Mouse (Mus musculus): ENCODE measurements around the gene Wscd2.

Wscd2 gene

GRCm38 (mm10) chr5:113620999-113621398, 130.9 kb downstream of the Wscd2 start:
- H3K36me3 ChIP-seq (ENCODE audit: insufficient read depth, low read length): peaks cover 20% of the 10 kb centered on the region
- H3K27me3 ChIP-seq (ENCODE audit: insufficient read depth, low read length): no peaks in the 10 kb centered on the region
- peaks cover 88% of the 10 kb centered on the region for H3K4me1 ChIP-seq (replicated peaks; ENCODE audit: low read depth, low read length)
- H3K9me3 ChIP-seq (ENCODE audit: low read length): peaks cover 12% of the 10 kb centered on the region
- TF ChIP-seq NANOG (IDR thresholded peaks at IDR 0.05; ENCODE audit: borderline replicate concordance, low read length): no peak
- TF ChIP-seq CTCF (conservative IDR thresholded peaks at IDR 0.05; ENCODE audit: low read length): no peak
- TF ChIP-seq POU5F1 (IDR thresholded peaks at IDR 0.05; ENCODE audit: borderline replicate concordance, low read length): no peak
- H3K4me3 ChIP-seq (replicated peaks; ENCODE audit: low read length): peak overlapping the region; percentile 24; the same call in 1 of the 2 replicates

GRCm38 (mm10) chr5:113623052-113623451, 132.9 kb downstream of the Wscd2 start:
- H3K4me1 ChIP-seq (replicated peaks; ENCODE audit: low read depth, low read length): peaks cover 89% of the 10 kb centered on the region
- H3K36me3 ChIP-seq (ENCODE audit: insufficient read depth, low read length): peaks cover 11% of the 10 kb centered on the region
- peaks cover 12% of the 10 kb centered on the region for H3K9me3 ChIP-seq (ENCODE audit: low read length)
- peak overlapping the region; percentile 14; the same call in 1 of the 2 replicates for H3K4me3 ChIP-seq (replicated peaks; ENCODE audit: low read length)
- no peaks in the 10 kb centered on the region for H3K27me3 ChIP-seq (ENCODE audit: insufficient read depth, low read length)
- no peak for TF ChIP-seq CTCF (conservative IDR thresholded peaks at IDR 0.05; ENCODE audit: low read length)

- Histone ChIP-seq H3K9me3 (ENCODE audit: low read length) (peaks cover 12% of the 10 kb centered on the region), H3K4me1 (replicated peaks; ENCODE audit: low read depth, low read length) (peaks cover 88% of the 10 kb centered on the region), H3K4me3 (replicated peaks; ENCODE audit: low read length) (no peak overlapping the region), H3K36me3 (ENCODE audit: insufficient read depth, low read length) (peaks cover 4% of the 10 kb centered on the region; the same call in 1 of the 2 replicates), H3K27me3 (ENCODE audit: insufficient read depth, low read length) (peaks cover 5% of the 10 kb centered on the region; the same call in 1 of the 2 replicates)
- TF ChIP-seq POU5F1 (IDR thresholded peaks at IDR 0.05; ENCODE audit: borderline replicate concordance, low read length): no peak
- TF ChIP-seq NANOG (IDR thresholded peaks at IDR 0.05; ENCODE audit: borderline replicate concordance, low read length): no peak
- no peak for TF ChIP-seq CTCF (conservative IDR thresholded peaks at IDR 0.05; ENCODE audit: low read length)
Measured at GRCm38 (mm10) chr5:113625068-113625467, 134.9 kb downstream of the Wscd2 start.

GRCm38 (mm10) chr5:113626352-113626751, 136.2 kb downstream of the Wscd2 start:
- Histone ChIP-seq H3K4me3 (replicated peaks; ENCODE audit: low read length) (no peak overlapping the region), H3K27me3 (ENCODE audit: insufficient read depth, low read length) (peaks cover 16% of the 10 kb centered on the region), H3K4me1 (replicated peaks; ENCODE audit: low read depth, low read length) (peaks cover 88% of the 10 kb centered on the region), H3K9me3 (ENCODE audit: low read length) (peaks cover 12% of the 10 kb centered on the region), H3K36me3 (ENCODE audit: insufficient read depth, low read length) (peaks cover 4% of the 10 kb centered on the region; the same call in 1 of the 2 replicates)
- no peak for TF ChIP-seq CTCF (conservative IDR thresholded peaks at IDR 0.05; ENCODE audit: low read length)
- TF ChIP-seq NANOG (IDR thresholded peaks at IDR 0.05; ENCODE audit: borderline replicate concordance, low read length): no peak
- TF ChIP-seq POU5F1 (IDR thresholded peaks at IDR 0.05; ENCODE audit: borderline replicate concordance, low read length): no peak

- Histone ChIP-seq H3K9me3 (ENCODE audit: low read length) (peaks cover 12% of the 10 kb centered on the region), H3K4me1 (replicated peaks; ENCODE audit: low read depth, low read length) (peaks cover 88% of the 10 kb centered on the region), H3K4me3 (replicated peaks; ENCODE audit: low read length) (0 out of 2 replicates have a peak overlapping the region, but pooled peaks have one; percentile 1), H3K27me3 (ENCODE audit: insufficient read depth, low read length) (peaks cover 23% of the 10 kb centered on the region), H3K36me3 (ENCODE audit: insufficient read depth, low read length) (peaks cover 4% of the 10 kb centered on the region; the same call in 1 of the 2 replicates)
- no peak for TF ChIP-seq POU5F1 (IDR thresholded peaks at IDR 0.05; ENCODE audit: borderline replicate concordance, low read length)
- no peak for TF ChIP-seq NANOG (IDR thresholded peaks at IDR 0.05; ENCODE audit: borderline replicate concordance, low read length)
- no peak for TF ChIP-seq CTCF (conservative IDR thresholded peaks at IDR 0.05; ENCODE audit: low read length)
Measured at GRCm38 (mm10) chr5:113626991-113627390, 136.9 kb downstream of the Wscd2 start.

GRCm38 (mm10) chr5:113627820-113628437, 137.8 kb downstream of the Wscd2 start:
- TF ChIP-seq CTCF (conservative IDR thresholded peaks at IDR 0.05; ENCODE audit: low read length) (no peak), POU5F1 (IDR thresholded peaks at IDR 0.05; ENCODE audit: borderline replicate concordance, low read length) (no peak), NANOG (IDR thresholded peaks at IDR 0.05; ENCODE audit: borderline replicate concordance, low read length) (no peak)
- H3K36me3 ChIP-seq (ENCODE audit: insufficient read depth, low read length): peaks cover 4% of the 10 kb centered on the region; the same call in 1 of the 2 replicates
- peaks cover 12% of the 10 kb centered on the region for H3K9me3 ChIP-seq (ENCODE audit: low read length)
- 0 out of 2 replicates have a peak overlapping the region, but pooled peaks have one; percentile 4 for H3K4me3 ChIP-seq (replicated peaks; ENCODE audit: low read length)
- H3K27me3 ChIP-seq (ENCODE audit: insufficient read depth, low read length): peaks cover 28% of the 10 kb centered on the region
- peaks cover 88% of the 10 kb centered on the region for H3K4me1 ChIP-seq (replicated peaks; ENCODE audit: low read depth, low read length)

- Histone ChIP-seq H3K9me3 (ENCODE audit: low read length) (peaks cover 8% of the 10 kb centered on the region), H3K36me3 (ENCODE audit: insufficient read depth, low read length) (peaks cover 2% of the 10 kb centered on the region; the same call in 1 of the 2 replicates), H3K4me1 (replicated peaks; ENCODE audit: low read depth, low read length) (peaks cover 88% of the 10 kb centered on the region), H3K27me3 (ENCODE audit: insufficient read depth, low read length) (peaks cover 32% of the 10 kb centered on the region), H3K4me3 (replicated peaks; ENCODE audit: low read length) (no peak overlapping the region)
- no peak for TF ChIP-seq NANOG (IDR thresholded peaks at IDR 0.05; ENCODE audit: borderline replicate concordance, low read length)
- TF ChIP-seq POU5F1 (IDR thresholded peaks at IDR 0.05; ENCODE audit: borderline replicate concordance, low read length): no peak
- TF ChIP-seq CTCF (conservative IDR thresholded peaks at IDR 0.05; ENCODE audit: low read length): no peak
Measured at GRCm38 (mm10) chr5:113629248-113629647, 139.1 kb downstream of the Wscd2 start.

- no peak overlapping the region for H3K4me3 ChIP-seq (replicated peaks; ENCODE audit: low read length)
- H3K36me3 ChIP-seq (ENCODE audit: insufficient read depth, low read length): no peaks in the 10 kb centered on the region
- peaks cover 32% of the 10 kb centered on the region for H3K27me3 ChIP-seq (ENCODE audit: insufficient read depth, low read length)
- peaks cover 83% of the 10 kb centered on the region for H3K4me1 ChIP-seq (replicated peaks; ENCODE audit: low read depth, low read length)
- no peak for TF ChIP-seq CTCF (conservative IDR thresholded peaks at IDR 0.05; ENCODE audit: low read length)
- TF ChIP-seq POU5F1 (IDR thresholded peaks at IDR 0.05; ENCODE audit: borderline replicate concordance, low read length): no peak
- TF ChIP-seq NANOG (IDR thresholded peaks at IDR 0.05; ENCODE audit: borderline replicate concordance, low read length): no peak
- H3K9me3 ChIP-seq (ENCODE audit: low read length): no peaks in the 10 kb centered on the region
Measured at GRCm38 (mm10) chr5:113630116-113630515, 140.0 kb downstream of the Wscd2 start.
